Mouse (Mus musculus) layer of hippocampus, adult 9-10 months (tissue): ENCODE data around the gene Slc24a2.

ENCODE experiments used
- DNase-seq: peaks from one replicate; pipeline ENCODE4 v3.0.0; 2022; ENCODE audit warnings: low spot score

The Slc24a2 gene

DNA sequence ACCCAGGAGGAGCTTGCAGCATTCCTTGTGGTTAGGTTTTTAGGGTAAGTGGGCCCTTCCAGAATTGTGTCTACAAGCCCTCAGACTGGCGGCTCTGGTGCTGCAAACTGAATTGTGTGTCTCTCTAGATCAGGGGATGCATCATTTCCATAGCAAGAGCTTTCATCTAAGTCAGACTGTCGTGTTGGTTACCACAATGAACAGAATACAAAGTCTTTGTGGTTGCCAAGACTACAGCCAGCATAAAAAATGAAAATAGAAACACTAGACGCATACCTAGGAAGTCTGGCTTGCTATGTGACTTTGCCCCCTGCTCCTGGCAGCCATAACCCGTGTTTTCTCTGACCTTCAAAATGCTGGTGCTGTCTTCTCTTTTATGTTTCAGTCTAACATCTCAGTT is 114.6 kb downstream of the Slc24a2 start:
- DNase-seq, result no peak

DNA sequence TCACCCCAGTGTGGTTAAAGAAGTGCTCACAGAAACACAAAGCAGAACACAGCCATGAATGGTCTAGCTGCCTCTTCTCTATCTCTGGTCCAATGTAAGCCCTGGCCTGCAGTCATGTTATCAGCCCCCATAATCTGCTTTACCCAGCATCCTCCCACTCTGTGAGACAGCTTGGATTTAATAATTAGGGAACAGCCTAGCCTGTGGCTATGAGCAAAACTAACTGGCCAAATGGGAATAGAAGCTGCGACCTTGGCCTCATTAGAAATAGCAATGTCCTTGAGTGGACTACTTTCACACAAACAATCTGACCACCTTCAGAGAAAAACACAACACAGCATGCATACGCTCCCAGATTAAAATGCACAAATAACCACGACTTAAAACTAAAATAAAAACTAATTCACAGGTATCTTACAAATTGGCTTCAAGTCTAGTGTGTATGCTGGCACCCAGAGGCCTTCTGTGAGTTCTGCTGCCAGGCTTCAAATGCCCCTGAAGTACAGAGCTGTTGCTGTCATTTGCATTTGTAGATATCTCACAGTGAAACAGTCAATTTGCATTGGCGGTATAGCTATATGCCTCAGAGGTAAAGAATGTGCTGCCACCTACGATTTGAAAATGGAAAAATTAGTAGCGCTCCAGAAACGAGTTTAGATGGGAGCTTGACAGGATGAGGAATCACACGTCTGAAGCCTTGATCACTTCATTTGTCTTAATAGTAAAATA is 120.8 kb downstream of the Slc24a2 start:
- no peak for DNase-seq

DNA sequence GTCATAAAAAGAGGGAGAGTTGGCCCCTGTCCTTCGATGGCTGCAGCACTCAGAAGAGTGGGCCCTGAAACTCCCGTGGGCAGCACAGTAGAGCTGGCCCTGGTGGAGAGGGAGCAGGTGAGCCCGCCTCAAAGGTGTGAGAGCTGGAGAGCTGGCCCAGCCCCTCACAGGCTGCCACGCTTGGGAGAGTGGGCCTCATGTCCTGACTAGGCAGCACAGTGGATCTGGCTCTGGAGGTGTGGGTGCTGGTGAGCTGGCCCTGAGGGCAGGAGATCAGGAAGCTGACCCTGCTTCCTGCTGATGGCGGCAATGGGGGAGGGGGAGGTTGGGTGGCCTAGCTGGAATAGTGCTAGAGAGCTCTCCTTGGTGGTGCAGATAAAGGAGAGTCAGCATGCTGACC is 129.3 kb downstream of the Slc24a2 start:
- no peak for DNase-seq

DNA sequence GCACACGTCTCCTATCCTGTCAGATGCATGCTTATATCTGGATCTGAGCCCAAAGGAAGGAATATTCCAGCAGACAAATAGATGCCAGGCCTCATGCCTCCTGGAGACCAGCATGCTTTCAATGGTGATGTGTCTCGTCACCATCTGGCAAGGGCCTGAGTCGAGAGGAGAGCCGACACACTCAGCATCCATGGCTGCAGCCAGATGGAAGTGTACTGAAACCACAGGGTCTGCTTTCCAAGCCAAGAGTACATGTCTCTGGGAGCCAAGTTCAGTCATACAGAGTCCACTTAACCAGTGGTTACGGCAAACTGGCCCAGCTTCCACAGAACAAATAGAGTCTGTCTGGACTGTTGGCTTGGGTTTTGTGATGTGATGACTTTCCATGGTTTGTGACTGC is 134.1 kb downstream of the Slc24a2 start:
- DNase-seq, result peak; percentile 46

DNA sequence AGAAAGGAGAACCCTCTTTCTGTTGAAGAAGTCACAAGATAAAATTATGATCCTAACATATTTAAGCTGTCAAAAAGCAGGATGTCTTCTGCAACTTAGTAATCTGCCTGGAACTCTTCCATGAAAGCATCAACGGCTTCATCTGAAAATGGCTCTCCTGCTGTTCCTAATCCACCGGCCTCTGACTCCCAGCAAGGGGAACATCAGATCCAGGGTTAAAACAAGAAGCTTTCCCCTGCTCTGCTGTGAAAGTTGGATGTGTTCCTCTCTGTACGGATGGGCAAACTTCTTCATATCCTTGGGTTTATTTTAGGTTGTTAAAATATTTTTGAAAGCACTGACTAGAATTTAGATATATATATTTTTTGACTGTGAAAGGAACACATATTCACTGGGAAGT is 136.7 kb downstream of the Slc24a2 start:
- DNase-seq, result no peak

DNA sequence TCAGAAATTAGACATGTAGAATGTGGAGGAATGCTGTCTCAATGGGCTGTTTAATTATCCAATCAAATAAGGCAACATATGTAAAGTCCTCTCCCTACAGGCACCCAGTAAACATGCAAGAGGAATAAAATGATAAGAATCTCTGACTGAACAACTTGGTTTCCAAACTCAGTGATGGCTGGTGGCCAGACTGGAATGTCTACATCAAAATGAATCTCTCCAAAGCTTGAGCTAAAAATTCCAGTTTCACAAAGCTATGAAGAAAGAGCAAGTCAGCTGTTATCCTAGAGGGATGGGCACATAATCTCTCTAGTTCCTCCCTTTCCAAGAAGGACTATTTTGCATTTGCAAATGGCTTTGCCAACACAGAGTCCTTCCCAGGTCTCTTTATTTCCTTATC is 139.4 kb downstream of the Slc24a2 start:
- DNase-seq, result no peak

DNA sequence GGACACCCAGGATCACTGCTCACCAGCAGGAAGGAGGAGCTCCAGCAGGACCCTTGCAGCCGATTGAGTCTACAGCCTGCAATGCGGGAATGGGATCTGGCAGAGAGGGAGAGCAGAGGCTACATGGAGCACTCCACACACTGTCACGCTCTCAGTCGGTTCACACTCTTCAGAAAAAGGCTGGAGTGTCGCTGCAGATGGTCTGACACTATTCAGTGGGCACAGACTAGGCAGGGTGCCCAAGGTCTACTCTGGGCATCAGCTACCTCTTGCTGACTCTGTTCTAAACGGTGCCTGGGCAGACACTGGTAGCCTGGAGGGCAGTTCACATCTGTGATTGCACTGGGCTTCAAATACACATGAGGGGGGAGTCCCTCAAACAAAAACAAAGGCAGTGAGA is 141.6 kb downstream of the Slc24a2 start:
- no peak for DNase-seq

DNA sequence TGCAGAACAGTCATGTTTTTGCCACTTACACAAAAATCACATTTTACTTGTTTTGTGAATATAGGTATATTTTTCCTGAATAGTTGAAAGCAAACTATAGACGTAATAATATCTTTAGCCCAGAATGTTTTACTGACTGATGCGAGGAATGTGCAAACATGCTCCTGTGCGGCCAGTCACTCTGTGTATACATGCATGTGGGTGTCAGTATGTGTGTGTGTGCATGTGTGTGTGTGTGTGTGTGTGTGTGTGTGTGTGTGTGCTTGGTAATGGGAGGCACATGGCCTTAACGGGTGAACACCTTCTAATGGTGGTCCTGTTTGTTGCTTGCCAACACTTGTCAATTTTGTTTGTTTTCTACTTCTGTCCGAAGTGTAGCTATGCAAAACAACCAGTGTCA is 142.7 kb downstream of the Slc24a2 start:
- DNase-seq, result no peak

DNA sequence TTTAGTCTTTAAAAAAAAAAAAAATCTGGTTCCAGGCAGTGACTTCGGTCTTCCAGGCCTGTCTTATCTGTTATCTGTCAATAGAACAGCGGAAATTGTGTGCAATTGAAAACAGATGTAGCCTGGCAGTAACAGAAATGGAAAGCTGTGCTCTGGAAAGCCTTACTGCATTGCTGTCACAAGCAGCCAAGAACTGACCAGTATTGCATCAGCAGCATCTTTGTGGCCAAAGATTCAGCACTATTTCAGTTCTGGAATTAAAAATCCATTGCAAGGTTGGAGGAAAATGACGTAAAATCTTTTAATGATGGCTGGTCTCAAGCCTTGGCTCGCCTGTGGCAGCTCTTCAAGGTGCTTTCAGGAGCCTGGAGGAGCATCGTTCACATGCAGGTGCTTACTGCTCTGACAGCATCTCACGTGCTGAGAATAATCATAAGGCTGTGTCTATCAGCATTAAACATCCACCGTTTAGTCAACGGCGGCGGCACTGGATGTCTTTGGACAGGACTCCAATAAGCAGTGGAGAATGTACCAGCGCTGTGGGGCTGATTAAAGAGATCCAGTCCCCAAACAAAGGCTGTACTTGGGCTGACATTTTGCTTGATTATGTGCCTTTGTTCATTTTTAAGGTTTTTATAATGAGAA is 143.2 kb downstream of the Slc24a2 start:
- no peak for DNase-seq

DNA sequence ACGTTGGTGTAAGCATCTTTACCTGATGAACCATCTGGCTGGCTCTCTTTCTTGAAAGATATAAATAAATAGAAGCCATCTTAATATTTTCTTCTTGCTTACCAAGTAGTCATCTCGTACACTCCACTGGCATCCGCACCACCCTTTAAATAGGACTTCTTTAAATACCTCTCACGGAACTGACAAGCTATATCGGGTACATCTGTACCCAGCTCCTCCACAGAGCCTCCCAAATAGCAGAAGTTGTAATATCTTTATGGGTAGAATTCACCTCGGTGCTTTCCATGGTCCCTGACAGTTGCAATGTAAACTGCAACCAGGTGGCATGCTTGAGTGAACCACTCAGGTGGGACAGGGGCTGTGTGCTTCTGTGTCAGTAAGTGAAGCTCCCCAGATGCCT is 149.0 kb downstream of the Slc24a2 start:
- no peak for DNase-seq

DNA sequence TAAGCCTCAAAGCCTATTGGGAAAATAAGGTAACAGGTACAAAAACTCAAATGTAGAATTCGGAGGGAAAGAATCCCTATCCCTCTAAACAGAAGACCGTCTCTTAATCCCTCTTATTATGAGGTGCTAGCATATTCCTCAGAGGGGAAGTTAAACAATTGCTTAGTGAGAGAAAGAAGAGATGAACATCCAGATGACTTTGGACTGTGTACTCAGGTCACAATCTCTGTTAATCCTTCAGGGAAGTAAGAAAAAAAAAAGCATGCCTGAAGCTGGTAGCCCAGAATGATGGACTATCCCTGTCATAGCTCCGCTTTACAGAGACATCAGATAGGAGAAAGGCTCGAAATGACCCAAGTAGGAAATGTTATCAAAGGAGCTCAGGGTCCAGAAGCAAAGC is 151.0 kb downstream of the Slc24a2 start:
- no peak for DNase-seq

DNA sequence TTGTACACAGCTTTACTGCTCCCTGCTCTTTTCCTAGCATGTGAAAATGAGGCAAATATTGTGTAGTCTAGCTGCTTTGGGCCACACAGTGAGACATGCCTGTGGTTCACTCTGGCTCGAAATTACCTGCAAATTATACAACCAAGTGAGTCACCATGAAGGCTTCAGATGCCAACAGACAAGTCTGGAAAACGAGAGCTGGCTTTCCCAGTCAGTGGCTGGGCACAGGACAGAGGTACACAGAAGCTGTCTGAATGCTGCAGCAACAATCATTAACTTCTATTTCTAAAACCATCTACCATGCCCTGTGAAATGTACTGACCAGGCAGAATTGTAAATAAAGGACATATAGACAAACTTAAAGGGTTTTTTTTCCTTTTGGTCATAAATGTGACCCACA is 151.6 kb downstream of the Slc24a2 start:
- DNase-seq, result no peak

DNA sequence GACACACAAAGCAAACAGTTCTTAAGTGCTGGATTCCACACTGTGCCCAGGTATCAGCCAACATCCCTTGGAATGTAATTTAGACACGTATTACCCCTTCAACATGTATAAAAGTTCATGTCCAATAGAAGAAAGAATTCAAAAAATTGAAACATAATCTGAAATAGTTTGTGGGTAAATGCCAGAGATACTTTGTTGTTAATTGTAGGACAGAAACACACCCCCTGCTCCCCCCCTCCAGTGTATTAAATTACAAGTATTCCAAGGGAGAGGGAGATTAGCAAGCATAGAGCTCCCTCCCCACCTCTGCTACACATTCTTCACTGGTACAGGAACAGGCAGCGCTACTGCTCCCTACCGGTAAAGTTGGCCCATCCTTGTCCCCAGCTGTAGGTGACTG is 154.5 kb downstream of the Slc24a2 start:
- DNase-seq, result no peak

DNA sequence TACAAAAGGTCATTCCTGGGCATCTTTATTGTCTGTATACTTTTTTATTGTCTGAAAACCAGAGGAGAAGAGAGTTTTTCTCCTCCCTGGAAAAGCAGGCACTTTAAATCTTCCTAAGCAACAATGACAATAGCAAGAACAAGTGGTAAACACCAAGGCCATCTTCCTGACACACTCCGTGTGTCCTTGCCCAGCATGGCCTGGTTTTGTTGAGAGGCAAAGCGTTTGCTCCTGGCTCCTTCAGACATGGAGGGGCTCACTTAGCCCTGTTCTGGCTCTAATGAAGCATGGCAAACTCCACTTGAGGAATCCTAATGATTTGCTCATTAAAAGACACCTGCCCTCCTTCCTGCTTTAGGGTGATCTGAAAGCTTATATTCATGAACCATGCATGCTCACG is 162.2 kb downstream of the Slc24a2 start:
- no peak for DNase-seq

DNA sequence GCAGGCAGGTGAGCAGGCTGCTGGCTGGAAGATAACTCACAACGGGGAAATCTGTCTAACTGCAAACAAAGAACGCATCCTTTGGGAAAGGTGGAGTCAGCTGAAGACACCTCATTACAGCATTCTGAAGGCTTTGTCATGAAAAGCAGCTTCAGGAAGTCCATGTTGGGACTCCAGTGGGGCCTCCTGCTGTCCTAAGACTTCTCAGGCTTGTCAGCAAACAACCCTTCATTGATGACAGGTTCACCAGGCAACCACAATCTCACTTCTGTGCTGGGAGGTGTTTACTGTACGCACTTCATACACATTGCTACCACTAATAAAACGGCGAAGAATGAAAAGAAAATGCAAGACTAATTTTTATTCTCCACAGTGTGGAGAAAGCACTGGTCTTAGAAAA is 165.1 kb downstream of the Slc24a2 start:
- DNase-seq, result no peak

DNA sequence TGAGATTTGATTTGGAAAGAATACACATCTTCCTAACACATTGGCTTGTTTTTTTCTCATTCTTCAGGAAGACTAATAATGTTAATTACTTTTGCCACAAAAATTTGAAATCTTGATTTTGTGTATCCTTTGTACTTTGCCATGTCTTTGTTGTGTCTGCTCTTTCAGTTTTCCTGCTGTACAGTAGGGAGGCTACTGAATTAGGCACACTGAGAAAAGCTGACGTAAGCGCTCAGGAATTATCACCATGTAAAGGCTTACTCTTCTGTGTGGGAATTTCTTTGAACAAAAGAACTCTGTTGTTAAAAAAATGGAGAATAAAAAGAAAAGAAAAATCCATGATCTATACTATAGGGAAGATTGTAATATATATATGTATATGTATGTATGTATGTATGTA is 165.7 kb downstream of the Slc24a2 start:
- no peak for DNase-seq

DNA sequence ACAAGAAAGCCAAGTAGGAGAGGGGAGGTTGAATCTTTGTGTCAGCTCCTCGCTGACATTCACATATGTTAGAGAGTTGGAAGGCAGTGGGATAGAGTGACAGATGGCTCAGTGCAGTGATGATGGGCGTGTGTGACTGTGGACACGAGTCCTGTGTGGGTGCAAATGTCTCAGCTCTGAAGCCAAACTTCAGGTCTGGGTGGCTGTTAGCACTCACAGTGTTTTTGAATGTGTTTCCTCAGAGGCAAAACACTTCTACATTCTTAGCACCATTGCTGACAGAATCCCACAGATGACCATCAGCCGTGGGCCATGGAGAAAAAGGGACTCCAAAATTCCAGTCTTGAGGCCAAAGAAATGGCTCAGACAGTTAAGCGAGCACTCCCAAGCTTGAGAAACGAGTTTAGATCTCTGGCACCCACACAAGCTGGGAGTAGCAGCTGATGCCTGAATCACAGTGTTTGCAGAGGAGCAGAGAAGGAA is 167.5 kb downstream of the Slc24a2 start:
- no peak for DNase-seq

DNA sequence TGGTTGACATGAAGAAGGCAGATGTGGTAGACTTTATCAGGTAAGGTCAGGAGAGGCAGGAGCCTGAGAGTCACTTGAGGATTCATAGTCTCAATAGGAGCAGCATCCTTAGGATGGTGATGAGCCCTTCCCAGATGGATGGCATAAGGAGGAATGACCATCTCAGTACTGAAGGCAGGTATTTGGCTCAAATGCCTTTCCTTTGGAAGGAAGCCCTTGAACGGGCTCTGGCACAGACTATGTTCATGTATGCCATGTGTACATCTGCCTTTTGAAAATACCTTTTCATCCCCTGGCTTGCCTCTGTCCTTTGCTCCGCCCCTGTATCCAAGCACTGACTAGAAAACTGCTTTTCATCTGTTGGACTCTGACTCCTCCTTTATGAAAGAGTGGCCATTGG is 168.6 kb downstream of the Slc24a2 start:
- DNase-seq, result no peak

DNA sequence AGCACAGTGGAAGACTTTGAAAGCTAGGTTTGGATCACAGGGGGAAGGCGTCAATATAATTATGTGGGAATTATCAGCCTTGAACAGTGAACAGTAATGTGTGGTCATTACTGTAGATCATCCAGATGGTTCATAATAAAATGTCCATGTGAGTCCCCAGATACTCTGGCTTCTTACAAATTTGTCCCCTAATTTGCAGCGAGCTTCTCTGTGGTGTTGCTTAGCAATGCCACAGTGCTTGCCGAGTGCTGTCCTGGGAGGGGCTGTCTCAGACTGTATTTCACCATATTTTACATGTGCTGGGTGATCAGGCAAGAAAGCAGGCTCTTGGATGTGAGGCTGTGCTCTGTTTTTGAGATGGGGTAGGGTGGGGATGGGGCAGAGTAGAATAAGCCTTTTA is 172.7 kb downstream of the Slc24a2 start:
- no peak for DNase-seq

DNA sequence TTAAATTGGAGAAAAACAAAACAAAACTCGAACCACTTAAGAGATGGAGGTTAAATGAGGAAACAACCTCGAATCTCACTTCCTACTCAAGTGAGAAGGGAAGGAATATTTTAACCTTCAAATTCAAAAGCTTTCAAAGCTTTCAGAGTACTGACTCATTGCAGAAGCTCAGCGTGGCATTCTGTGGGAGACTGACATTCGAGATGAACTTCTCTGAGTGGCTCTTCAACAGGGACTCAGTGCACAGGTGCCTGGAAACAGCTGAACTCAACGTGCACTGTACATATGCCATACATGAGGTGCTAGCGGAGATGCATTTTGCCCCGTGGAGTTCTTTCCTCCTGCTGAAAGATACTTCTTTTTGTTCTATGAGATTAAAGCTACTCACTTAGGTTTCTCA is 174.5 kb downstream of the Slc24a2 start:
- no peak for DNase-seq

DNA sequence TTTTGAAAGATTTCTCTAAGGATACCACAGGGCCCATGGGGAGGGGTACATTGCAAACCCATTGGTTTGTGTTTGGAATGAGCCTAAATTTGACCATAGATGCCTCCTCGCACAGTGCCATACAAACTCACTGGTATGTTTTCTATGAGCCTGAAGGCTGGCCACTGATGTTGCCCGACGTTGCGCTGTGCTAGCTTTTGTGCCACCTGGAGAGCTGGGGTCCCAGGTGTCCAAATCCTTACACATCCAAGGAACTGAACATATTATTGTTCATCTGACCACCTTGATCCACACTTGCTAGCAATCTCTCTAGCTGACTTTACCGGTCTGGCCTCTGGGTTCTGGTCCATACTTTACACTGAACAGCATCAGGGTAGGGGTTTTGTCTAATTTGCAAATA is 177.4 kb downstream of the Slc24a2 start:
- no peak for DNase-seq

DNA sequence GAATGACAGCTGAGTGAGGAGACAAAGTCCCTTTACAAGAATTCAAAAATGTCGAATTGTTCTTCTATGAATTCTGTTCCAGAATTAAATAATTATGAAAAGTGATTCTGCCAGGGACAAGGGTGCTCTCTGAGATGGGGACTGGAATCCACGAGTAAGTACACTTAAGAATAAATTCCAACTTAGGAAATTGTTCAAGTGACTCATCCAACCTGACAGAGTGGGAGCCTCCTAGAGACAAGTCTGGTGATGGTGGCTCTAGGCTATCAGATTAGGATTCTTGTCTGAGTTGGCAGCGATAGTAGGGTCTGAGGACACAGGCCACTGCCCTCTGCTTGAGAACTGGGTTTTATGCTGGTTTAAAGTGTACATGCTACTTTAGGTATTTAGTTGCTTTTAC is 181.2 kb downstream of the Slc24a2 start:
- no peak for DNase-seq

DNA sequence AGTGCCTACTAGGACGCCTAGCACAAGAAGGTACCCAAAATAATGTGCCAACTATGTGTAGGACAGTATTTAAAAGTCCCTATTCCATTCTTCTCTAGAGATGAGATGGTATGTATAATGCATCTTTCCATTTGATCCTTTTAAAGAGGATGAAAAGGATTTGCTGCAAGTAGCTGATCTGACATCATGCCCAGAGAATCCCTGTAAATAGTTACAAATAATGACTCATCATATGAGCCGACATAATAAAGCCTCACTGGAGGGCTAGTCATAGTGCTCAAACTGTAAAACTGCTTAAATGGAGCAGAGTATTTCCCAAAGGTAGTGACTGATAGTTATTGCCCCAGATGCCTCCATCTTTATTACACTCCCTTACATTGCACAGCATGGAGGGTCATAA is 183.1 kb downstream of the Slc24a2 start:
- no peak for DNase-seq

DNA sequence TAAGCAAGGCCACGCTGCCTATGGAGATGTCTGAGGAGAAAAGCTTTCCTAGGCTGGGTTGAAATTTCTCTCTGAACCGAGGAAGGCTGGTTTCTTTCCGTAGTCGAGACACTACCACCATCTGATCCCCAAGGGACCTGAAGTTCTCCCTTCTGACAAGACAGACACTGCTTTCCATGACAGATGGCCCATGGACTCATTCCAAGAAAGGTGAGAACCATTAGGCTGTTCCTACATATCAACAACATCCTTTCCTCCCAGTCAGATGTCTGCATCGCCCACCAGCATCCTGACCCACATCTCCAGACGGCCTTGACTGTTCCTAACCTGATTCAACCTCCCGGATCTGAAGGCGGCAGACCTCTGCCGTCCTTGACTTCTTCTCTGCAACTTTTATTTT is 187.0 kb downstream of the Slc24a2 start:
- DNase-seq, result no peak
